Mouse (Mus musculus) neural tube, embryonic 14.5 days (tissue): Measurements from ENCODE around the gene Ppm1f. TPM values are rescaled to one million over a fixed set of nuclear protein-coding genes. Genes with fewer than 3 reads are reported as not detected.
A peak's percentile ranks its signal among the peaks of the same experiment; 100 is the strongest.
"Not testable (repeated sequence)": the region's sequence is repeated elsewhere in the genome, so short reads cannot be mapped to it uniquely, and the experiment has no call there.

Experiments used
- ATAC-seq: fragments of 200-750 bp; cut with Nextera tagmentation; 2 replicates; pipeline ENCODE4 v1.8.0; 2017; ENCODE audit warnings: low read depth, mild to moderate bottlenecking, moderate TSS enrichment, moderate library complexity
- H3K27ac ChIP-seq: fragments of 300-500 bp; sonication (generic); 2 replicates; pipeline ENCODE4 v1.5.1; 2014; ENCODE audit warnings: low read depth, mild to moderate bottlenecking, control low read depth, low read length, moderate library complexity, mixed read lengths
- H3K27me3 ChIP-seq: fragments of 300-500 bp; sonication (generic); 2 replicates; pipeline ENCODE4 v1.6.1; 2014; ENCODE audit warnings: low read length; ENCODE audit not compliant: control insufficient read depth, insufficient read depth
- H3K36me3 ChIP-seq: fragments of 300-500 bp; sonication (generic); 2 replicates; pipeline ENCODE4 v1.6.1; 2014; ENCODE audit warnings: low read length, mixed read lengths; ENCODE audit not compliant: control insufficient read depth, insufficient read depth
- H3K4me1 ChIP-seq: fragments of 300-500 bp; sonication (generic); 2 replicates; pipeline ENCODE4 v1.6.1; 2014; ENCODE audit warnings: low read length; ENCODE audit not compliant: control insufficient read depth, insufficient read depth
- H3K4me2 ChIP-seq: fragments of 300-500 bp; sonication (generic); 2 replicates; pipeline ENCODE4 v1.6.1; 2014; ENCODE audit warnings: mild to moderate bottlenecking, low read depth, low read length, control low read depth
- H3K4me3 ChIP-seq: fragments of 300-500 bp; sonication (generic); 2 replicates; pipeline ENCODE4 v1.5.1; 2014; ENCODE audit warnings: low read depth, low read length, control low read depth, mixed read lengths
- H3K9ac ChIP-seq: fragments of 300-500 bp; sonication (generic); replicated peaks from 2 replicates; pipeline ENCODE4 v1.6.1; 2014; ENCODE audit warnings: low read depth, mild to moderate bottlenecking, control low read depth, low read length, mixed read lengths
- H3K9me3 ChIP-seq: fragments of 300-500 bp; sonication (generic); 2 replicates; pipeline ENCODE4 v1.6.1; 2016; ENCODE audit warnings: low read length; ENCODE audit not compliant: control insufficient read depth
- WGBS: fragments of 180-500 bp; shearing (Covaris S2); extraction: QIAGEN DNeasy Blood & Tissue Kit; methylation state at CpG from one replicate; pipeline ENCODE4 v1.1.7; 2014; 5-methylcytosine and 5-hydroxymethylcytosine counted together
- polyA plus RNA-seq: library from polyadenylated mRNA; unstranded; fragments of >200 nt; fragmentation: Nextera tagmentation; extraction: Ambion mirVana; gene quantifications from 2 replicates; pipeline ENCODE4 v1.2.1, GENCODE M21; 2014

The Ppm1f gene
- 16.7 and 24.9 TPM in 2 replicates for polyA plus RNA-seq

DNA sequence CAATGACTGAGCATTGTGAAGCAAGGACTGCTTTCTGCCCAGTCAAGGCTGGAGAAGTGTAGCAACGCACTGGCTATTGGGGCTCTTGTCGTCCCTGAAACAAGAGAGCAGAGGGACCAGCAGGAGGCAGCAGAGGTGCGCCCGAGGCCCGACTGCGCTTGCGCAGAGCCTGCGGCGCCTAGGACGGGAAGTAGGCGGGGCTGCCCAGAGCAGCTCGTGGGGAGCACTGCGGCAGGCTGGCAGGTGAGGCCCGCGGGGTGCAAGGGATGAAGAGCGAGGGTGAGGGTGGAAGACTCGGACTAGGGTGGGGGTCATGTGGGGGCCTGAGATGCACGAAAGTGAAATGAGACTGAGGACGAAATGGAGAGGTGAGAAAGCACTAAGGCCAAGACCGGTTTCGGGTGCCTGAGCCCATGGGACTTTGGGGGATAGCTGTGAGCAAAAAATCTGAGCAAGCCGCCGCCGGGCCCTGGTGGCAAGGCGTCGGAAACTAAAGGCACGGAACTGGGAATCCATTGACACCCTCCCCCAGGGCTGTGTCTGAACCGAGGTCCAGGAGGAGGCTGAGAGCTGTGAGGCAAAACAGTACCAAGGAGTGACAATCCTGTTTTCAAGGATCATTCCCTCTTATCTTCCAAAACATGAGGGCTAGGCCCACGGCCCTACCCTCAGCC lies at the start of gene Ppm1f:
TSS of gene Ppm1f (plus strand) at position 88 of the 674 bp plus-strand sequence.
- peaks cover 10% of the 10 kb centered on the region for H3K4me1 ChIP-seq
- peak within 1 kb of the TSS; percentile 51 for H3K4me3 ChIP-seq
- ATAC-seq = peak; percentile 94
- peak within 1 kb of the TSS; percentile 70 for H3K27ac ChIP-seq
- H3K36me3 ChIP-seq = peaks cover 6% of the 10 kb centered on the region
- no peaks in the 10 kb centered on the region for H3K9me3 ChIP-seq
- peak within 1 kb of the TSS; percentile 53 for H3K9ac ChIP-seq
- H3K4me2 ChIP-seq = peak within 1 kb of the TSS; percentile 95
- 1% methylated on average over 29 of the region's 29 CpGs for WGBS
- no peaks in the 10 kb centered on the region for H3K27me3 ChIP-seq

DNA sequence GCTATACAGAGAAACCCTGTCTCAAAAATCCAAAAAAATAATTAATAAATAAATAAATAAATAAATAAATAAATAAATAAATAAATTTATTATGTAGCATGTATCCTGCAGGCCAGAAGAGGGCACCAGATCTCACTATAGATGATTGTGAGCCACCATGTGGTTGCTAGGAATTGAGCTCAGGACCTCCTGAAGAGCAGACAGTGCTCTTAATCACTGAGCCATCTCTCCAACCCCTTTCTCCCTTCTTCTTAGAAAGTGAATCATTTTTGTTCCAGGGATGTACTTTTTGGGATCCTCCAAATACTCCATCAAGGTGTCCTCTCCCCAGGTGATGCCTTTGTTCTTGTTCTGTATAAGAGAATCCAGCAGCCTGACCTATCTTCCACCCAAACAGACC lies 47.1 kb upstream of the Ppm1f start:
- Histone ChIP-seq H3K36me3 (no peaks in the 10 kb centered on the region), H3K27ac (no peak overlapping the region), H3K4me2 (no peak overlapping the region), H3K9me3 (no peaks in the 10 kb centered on the region), H3K4me3 (no peak overlapping the region), H3K9ac (no peak overlapping the region), H3K4me1 (no peaks in the 10 kb centered on the region), H3K27me3 (no peaks in the 10 kb centered on the region)
- no peak for ATAC-seq

DNA sequence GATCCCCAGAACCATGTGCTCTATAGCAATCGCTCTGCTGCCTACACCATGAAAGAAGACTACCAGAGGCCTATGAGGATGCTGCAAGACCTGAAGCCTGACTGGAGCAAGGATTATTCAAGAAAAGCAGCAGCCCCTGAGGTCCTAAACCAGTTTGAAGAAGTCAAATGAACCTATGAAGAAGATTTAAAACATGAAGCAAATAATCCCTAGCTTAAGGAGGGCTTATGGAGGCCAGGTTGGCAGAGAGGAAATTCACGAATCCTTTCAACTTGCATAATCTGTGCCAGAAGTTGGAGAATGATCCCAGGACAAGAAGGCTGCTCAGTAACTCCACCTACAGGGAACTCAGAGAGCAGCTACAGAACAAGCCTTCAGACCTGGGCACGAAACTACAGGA lies 43.9 kb upstream of the Ppm1f start:
- Histone ChIP-seq H3K9me3 (no peaks in the 10 kb centered on the region), H3K27me3 (no peaks in the 10 kb centered on the region), H3K9ac (no peak overlapping the region), H3K4me3 (no peak overlapping the region), H3K36me3 (no peaks in the 10 kb centered on the region), H3K4me1 (no peaks in the 10 kb centered on the region), H3K4me2 (no peak overlapping the region), H3K27ac (no peak overlapping the region)
- ATAC-seq = no peak
- 86% methylated on average over 3 of the region's 3 CpGs for WGBS

DNA sequence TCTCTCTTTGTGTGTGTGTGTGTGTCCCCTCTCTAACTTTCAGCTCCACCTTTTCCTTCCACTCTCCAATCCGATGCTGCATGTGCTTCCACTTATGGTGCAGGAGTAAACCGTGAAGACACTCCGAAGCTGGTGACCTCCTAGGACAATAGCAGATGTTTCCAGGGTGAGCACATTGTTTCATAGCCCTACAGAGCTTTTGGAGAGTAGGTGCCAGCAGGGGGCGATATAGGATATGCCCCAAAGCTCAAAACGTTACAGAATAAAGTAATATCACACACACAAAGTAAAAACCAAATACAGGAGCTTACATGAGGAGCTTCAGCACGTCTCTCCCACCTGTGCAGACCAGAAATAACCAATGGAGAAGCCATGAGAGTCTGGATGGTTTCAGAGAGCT lies 41.4 kb upstream of the Ppm1f start:
- H3K4me2 ChIP-seq = no peak overlapping the region
- no peaks in the 10 kb centered on the region for H3K4me1 ChIP-seq
- 39% methylated on average over 6 of the region's 6 CpGs for WGBS
- H3K36me3 ChIP-seq = no peaks in the 10 kb centered on the region
- H3K9me3 ChIP-seq = no peaks in the 10 kb centered on the region
- no peak overlapping the region for H3K4me3 ChIP-seq
- no peaks in the 10 kb centered on the region for H3K27me3 ChIP-seq
- no peak overlapping the region for H3K9ac ChIP-seq
- ATAC-seq = no peak
- H3K27ac ChIP-seq = no peak overlapping the region

DNA sequence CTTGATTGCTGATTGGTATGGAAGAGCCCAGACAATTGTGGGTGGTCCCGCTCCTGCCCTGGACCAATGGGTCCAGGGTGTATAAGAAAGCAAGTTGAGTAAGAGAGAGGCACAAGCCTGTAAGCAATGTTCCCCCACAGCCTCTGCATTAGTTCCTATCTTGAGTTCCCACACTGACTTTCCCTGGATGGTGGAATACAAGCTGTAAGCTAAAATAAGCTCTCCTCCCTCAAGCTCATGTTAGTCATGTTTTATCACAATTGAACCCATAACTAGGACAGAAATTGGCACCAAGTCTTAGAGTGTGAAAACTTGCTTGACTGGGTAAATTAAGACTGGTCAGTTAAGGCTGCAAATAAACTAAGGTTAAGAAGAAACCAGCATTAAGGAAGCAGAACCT lies 40.7 kb upstream of the Ppm1f start:
- Histone ChIP-seq H3K4me1 (no peaks in the 10 kb centered on the region), H3K4me2 (no peak overlapping the region), H3K9ac (no peak overlapping the region), H3K36me3 (no peaks in the 10 kb centered on the region), H3K27me3 (no peaks in the 10 kb centered on the region), H3K9me3 (no peaks in the 10 kb centered on the region), H3K4me3 (no peak overlapping the region), H3K27ac (no peak overlapping the region)
- no peak for ATAC-seq
- 97% methylated on average over 1 of the region's 1 CpGs for WGBS

DNA sequence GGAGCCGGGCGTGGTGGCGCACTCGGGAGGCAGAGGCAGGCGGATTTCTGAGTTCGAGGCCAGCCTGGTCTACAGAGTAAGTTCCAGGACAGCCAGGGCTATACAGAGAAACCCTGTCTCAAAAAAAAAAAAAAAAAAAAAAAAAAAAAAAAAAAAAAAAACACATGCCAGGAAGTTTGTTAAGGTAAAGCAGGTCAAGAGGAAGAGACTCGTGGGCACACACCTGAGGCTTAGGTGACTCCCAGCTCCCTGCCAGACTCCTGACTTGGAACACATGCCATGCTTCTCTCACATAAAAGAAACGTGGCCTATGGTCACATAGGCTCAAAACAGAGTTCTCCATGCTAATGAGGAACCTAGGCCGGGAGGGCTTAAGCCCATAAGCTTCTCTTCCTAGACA lies 40.2 kb upstream of the Ppm1f start:
- not testable (repeated sequence) for H3K9me3 ChIP-seq, H3K9ac ChIP-seq, H3K4me3 ChIP-seq, ATAC-seq, H3K27me3 ChIP-seq, H3K4me1 ChIP-seq, H3K4me2 ChIP-seq, H3K36me3 ChIP-seq, H3K27ac ChIP-seq
- WGBS = 85% methylated on average over 9 of the region's 9 CpGs

DNA sequence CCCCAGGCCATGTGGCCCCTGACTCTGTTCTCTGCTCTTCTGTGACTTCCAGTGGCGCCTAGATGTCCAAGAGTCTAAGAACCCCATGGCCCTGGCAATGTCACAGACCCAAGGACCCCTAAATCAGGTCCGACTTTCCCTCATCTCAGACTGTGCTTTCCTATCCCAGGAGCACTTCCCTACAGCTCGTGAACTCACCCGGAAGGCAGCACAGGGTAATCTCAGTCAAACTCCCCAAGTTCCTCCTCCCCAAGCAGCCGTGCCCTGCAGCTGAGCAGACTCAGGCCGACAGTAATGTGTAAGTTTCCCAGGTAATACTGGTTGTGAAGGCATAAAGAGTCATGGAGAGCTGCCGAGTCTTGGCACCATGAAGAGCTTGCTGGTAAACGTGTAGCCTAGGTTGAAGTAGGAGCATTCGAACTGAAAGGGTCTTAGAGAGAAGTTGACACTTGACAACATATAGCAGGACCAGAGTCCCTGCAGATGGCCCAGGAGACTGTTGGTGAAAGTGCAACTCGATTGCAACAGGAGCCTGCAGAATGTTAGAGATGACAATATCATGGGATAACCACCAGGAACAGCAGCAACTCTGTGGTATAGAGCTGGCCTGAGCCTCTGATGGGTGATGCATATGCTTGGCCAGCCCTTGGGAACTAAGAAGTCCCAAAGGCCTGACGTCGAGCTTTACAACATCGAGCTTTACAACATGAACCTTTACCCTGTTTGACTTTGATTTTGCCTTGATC lies 39.4 kb upstream of the Ppm1f start:
- no peaks in the 10 kb centered on the region for H3K4me1 ChIP-seq
- H3K9ac ChIP-seq = no peak overlapping the region
- no peaks in the 10 kb centered on the region for H3K36me3 ChIP-seq
- ATAC-seq = no peak
- no peaks in the 10 kb centered on the region for H3K9me3 ChIP-seq
- H3K27ac ChIP-seq = no peak overlapping the region
- H3K4me3 ChIP-seq = no peak overlapping the region
- H3K4me2 ChIP-seq = no peak overlapping the region
- H3K27me3 ChIP-seq = no peaks in the 10 kb centered on the region
- WGBS = 82% methylated on average over 13 of the region's 13 CpGs

DNA sequence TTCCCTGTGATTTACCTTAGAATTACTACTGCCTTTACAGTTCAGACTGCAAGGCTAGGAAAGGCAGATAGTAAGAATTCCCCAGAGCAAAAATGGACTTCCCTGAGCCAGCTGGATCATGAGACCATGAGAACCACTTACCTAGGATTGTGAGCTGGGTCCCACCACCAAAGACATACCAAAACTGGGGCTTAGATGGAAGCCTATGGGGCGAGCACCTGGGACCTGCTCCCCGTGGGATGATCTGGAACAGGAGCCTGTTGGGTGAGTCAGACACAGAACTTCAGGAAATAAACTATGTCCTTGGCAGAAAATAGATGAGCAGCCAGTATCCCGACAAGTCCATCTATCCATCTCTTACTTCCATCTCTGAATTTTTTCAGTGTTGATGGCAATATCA lies 34.0 kb upstream of the Ppm1f start:
- Histone ChIP-seq H3K4me1 (no peaks in the 10 kb centered on the region), H3K36me3 (no peaks in the 10 kb centered on the region), H3K9me3 (no peaks in the 10 kb centered on the region), H3K4me2 (no peak overlapping the region), H3K4me3 (no peak overlapping the region), H3K9ac (no peak overlapping the region), H3K27me3 (no peaks in the 10 kb centered on the region), H3K27ac (no peak overlapping the region)
- 77% methylated on average over 3 of the region's 3 CpGs for WGBS
- no peak for ATAC-seq

DNA sequence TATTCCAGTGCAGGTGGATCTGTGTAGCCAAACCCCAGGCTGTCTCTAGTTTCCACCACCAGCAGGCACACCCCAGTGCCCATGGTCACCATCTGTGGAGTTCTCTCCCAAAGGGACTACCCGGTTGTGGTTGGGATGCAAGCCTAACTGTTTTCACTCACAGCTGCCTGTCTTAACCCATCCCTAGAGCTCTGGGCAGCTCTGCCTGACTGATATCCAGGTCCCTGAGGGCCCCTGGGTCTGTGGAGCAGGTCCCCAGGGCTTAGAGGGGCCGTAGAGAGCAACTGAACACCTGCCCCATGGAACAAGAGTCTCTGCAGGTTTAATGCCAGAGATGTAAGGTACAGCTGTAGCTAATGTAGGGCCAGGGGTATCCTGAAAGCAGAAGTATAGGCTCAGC lies 32.3 kb upstream of the Ppm1f start, which contains the start of gene Igll1:
TSS of gene Igll1 (minus strand) at position 8 of the 400 bp plus-strand sequence.
- H3K27ac ChIP-seq = no peak within 1 kb of the TSS
- ATAC-seq = no peak
- no peaks in the 10 kb centered on the region for H3K36me3 ChIP-seq
- WGBS = 79% methylated on average over 2 of the region's 2 CpGs
- no peak within 1 kb of the TSS for H3K4me2 ChIP-seq
- H3K4me1 ChIP-seq = no peaks in the 10 kb centered on the region
- H3K9me3 ChIP-seq = no peaks in the 10 kb centered on the region
- H3K27me3 ChIP-seq = no peaks in the 10 kb centered on the region
- no peak within 1 kb of the TSS for H3K4me3 ChIP-seq
- no peak within 1 kb of the TSS for H3K9ac ChIP-seq
